Mouse (Mus musculus) hindbrain, embryonic 14.5 days (tissue): ENCODE data around the gene Extl1. TPM values are rescaled to one million over a fixed set of nuclear protein-coding genes. Genes with fewer than 3 reads are reported as not detected.

Experiments
- ATAC-seq: fragments of 200-750 bp; cut with Nextera tagmentation; 2 replicates; pipeline ENCODE4 v1.8.0; 2017; ENCODE audit warnings: moderate number of reproducible peaks, mild to moderate bottlenecking, moderate TSS enrichment, moderate library complexity; ENCODE audit not compliant: low FRiP score
- DNase-seq: peaks from one replicate; pipeline ENCODE4 v3.0.0-alpha.2; 2015; ENCODE audit warnings: low spot score
- H3K27ac ChIP-seq: fragments of 300-500 bp; sonication (generic); 2 replicates; pipeline ENCODE4 v1.5.1; 2014; ENCODE audit warnings: mild to moderate bottlenecking, moderate library complexity
- H3K27me3 ChIP-seq: fragments of 300-500 bp; sonication (generic); 2 replicates; pipeline ENCODE4 v1.6.1; 2014; ENCODE audit warnings: mild to moderate bottlenecking, low read length, mixed read lengths; ENCODE audit not compliant: control insufficient read depth, insufficient read depth
- H3K36me3 ChIP-seq: fragments of 300-500 bp; sonication (generic); replicated peaks from 2 replicates; pipeline ENCODE4 v1.6.1; 2014; ENCODE audit not compliant: control insufficient read depth, insufficient read depth
- H3K4me1 ChIP-seq: fragments of 300-500 bp; sonication (generic); replicated peaks from 2 replicates; pipeline ENCODE4 v1.6.1; 2014; ENCODE audit warnings: antibody characterized with exemption, low read length, mixed read lengths; ENCODE audit not compliant: control insufficient read depth, insufficient read depth
- H3K4me2 ChIP-seq: fragments of 300-500 bp; sonication (generic); replicated peaks from 2 replicates; pipeline ENCODE4 v1.6.1; 2014; ENCODE audit warnings: mild to moderate bottlenecking, moderate library complexity
- H3K4me3 ChIP-seq: fragments of 300-500 bp; sonication (generic); replicated peaks from 2 replicates; pipeline ENCODE4 v1.5.1; 2014; ENCODE audit warnings: mild to moderate bottlenecking, low read length
- H3K9ac ChIP-seq: fragments of 300-500 bp; sonication (generic); 2 replicates; pipeline ENCODE4 v1.6.1; 2014
- H3K9me3 ChIP-seq: fragments of 300-500 bp; sonication (generic); 2 replicates; pipeline ENCODE4 v1.6.1; 2016; ENCODE audit warnings: low read length; ENCODE audit not compliant: control insufficient read depth
- WGBS: fragments of 180-500 bp; shearing (Covaris S2); extraction: QIAGEN DNeasy Blood & Tissue Kit; methylation state at CpG from one replicate; pipeline ENCODE4 v1.1.7; 2014; 5-methylcytosine and 5-hydroxymethylcytosine counted together
- polyA plus RNA-seq: library from polyadenylated mRNA; unstranded; fragments of >200 nt; fragmentation: Nextera tagmentation; extraction: Ambion mirVana; gene quantifications from 2 replicates; pipeline ENCODE4 v1.2.1, GENCODE M21; 2014

Extl1 gene
- polyA plus RNA-seq, 1 experiment from 2014 or later, result 0.58 TPM

DNA sequence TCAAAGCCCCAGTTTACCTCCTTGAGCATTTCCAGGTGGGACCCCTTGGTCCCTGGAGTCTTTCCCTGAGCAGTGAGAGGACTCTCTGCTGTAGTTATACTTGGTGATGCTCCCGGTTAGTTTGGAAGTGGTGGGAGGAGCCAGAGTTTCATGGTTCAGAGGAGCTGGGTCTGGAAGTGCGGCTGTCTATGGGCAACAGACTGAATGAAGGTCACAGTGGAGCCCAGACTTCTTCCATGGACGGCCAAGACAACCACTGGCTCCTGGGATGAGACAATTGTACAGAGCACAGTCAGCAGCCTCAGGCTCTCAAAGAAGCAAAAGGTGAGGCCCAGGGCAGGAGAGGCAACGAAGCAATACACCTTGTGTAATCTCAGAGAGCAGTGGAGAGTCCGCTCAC lies 53.4 kb downstream of the Extl1 start:
- WGBS, result 61% methylated on average over 5 of the region's 5 CpGs
- no peak for ATAC-seq

GRCm38 (mm10) chr4:134328832-134329231 lies 54.8 kb downstream of the Extl1 start:
- H3K9me3 ChIP-seq, result no peaks in the 10 kb centered on the region
- H3K9ac ChIP-seq, result no peak overlapping the region
- no peaks in the 10 kb centered on the region for H3K36me3 ChIP-seq
- no peaks in the 10 kb centered on the region for H3K4me1 ChIP-seq
- H3K27me3 ChIP-seq, result no peaks in the 10 kb centered on the region
- 83% methylated on average over 8 of the region's 8 CpGs for WGBS
- no peak overlapping the region for H3K4me2 ChIP-seq
- DNase-seq, result no peak
- no peak overlapping the region for H3K27ac ChIP-seq
- no peak overlapping the region for H3K4me3 ChIP-seq
- ATAC-seq, result no peak

More for the DNA sequence above, 53.4 kb downstream of the Extl1 start:
- Histone ChIP-seq H3K4me2 (no peak overlapping the region), H3K9ac (no peak overlapping the region), H3K27ac (no peak overlapping the region), H3K27me3 (no peaks in the 10 kb centered on the region), H3K4me1 (no peaks in the 10 kb centered on the region), H3K36me3 (no peaks in the 10 kb centered on the region), H3K4me3 (no peak overlapping the region), H3K9me3 (no peaks in the 10 kb centered on the region)
- DNase-seq, result no peak

- Histone ChIP-seq H3K27me3 (no peaks in the 10 kb centered on the region), H3K4me3 (no peak overlapping the region), H3K9me3 (no peaks in the 10 kb centered on the region), H3K27ac (no peak overlapping the region), H3K36me3 (no peaks in the 10 kb centered on the region), H3K4me2 (no peak overlapping the region), H3K9ac (no peak overlapping the region), H3K4me1 (no peaks in the 10 kb centered on the region)
- 49% methylated on average over 8 of the region's 8 CpGs for WGBS
- no peak for DNase-seq
- ATAC-seq, result no peak
These were observed 55.5 kb downstream of the Extl1 start for GRCm38 (mm10) chr4:134328151-134328550.

DNA sequence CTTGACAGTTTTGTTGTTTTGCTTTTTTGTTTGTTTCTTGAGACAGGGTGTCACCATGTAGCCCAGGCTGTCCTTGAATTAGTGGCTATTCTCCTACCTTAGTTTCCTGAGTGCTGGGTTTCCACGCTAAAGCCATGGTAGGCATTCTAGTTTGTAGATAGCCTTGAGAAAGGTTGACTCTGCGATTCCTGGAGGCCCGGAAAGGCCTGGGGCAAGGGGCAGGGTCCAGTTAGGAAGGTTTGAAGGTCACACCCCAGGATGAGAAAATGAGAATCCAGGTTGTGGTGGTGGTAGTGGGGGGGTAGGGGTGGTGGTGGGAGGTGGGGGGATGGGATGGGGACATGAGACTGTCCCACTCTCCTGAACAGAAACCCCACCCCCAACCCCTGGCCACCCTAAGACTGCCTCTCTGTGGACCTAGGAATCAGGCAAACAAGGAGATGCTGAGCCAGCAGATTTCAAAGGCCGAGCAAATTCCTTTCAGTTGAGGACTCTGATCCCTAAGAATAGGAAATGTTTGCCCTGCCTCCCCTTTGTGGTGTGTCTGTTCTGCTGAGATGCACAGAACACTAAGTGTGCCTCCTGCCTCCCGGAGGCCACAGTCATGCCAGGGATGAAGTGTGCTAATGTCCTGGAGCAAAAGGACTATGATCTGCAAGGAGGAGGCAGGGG lies 56.7 kb downstream of the Extl1 start:
- Histone ChIP-seq H3K27me3 (no peaks in the 10 kb centered on the region), H3K27ac (no peak overlapping the region), H3K9me3 (no peaks in the 10 kb centered on the region), H3K4me3 (no peak overlapping the region), H3K4me2 (no peak overlapping the region), H3K36me3 (no peaks in the 10 kb centered on the region), H3K9ac (no peak overlapping the region), H3K4me1 (no peaks in the 10 kb centered on the region)
- ATAC-seq (no peak), DNase-seq (no peak)
- WGBS, result 58% methylated on average over 5 of the region's 5 CpGs

- Histone ChIP-seq H3K9ac (no peak overlapping the region), H3K36me3 (no peaks in the 10 kb centered on the region), H3K27ac (no peak overlapping the region), H3K4me1 (no peaks in the 10 kb centered on the region), H3K27me3 (no peaks in the 10 kb centered on the region), H3K4me3 (no peak overlapping the region), H3K4me2 (no peak overlapping the region), H3K9me3 (no peaks in the 10 kb centered on the region)
- 74% methylated on average over 5 of the region's 5 CpGs for WGBS
- DNase-seq (no peak), ATAC-seq (no peak)
These were observed 59.0 kb downstream of the Extl1 start for GRCm38 (mm10) chr4:134324655-134325054.

DNA sequence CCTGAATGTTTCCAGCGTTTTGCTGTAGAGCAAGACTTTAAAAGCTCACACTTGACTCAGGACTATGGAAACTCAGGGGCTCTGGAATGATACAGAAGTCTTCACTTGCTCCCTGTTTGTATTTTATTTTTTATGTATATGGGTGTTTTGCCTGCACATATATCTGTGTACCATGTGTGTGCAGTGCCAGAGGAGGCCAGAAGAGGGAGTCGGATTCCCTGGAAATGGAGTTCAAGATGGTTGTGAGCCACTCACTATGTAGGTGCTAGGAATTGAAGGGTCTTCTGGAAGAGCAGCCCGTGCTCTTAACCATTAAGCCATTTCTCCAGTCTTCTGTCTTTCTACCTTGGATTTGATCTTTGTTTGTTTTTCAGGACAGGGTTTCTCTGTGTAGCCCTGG lies 62.1 kb downstream of the Extl1 start:
- no peak overlapping the region for H3K4me3 ChIP-seq
- no peaks in the 10 kb centered on the region for H3K36me3 ChIP-seq
- H3K4me1 ChIP-seq, result no peaks in the 10 kb centered on the region
- H3K4me2 ChIP-seq, result no peak overlapping the region
- no peak for DNase-seq
- no peaks in the 10 kb centered on the region for H3K9me3 ChIP-seq
- H3K27me3 ChIP-seq, result no peaks in the 10 kb centered on the region
- ATAC-seq, result no peak
- no peak overlapping the region for H3K9ac ChIP-seq
- no peak overlapping the region for H3K27ac ChIP-seq
- 63% methylated on average over 3 of the region's 3 CpGs for WGBS

- DNase-seq, result no peak
- WGBS, result 77% methylated on average over 5 of the region's 5 CpGs
- no peak overlapping the region for H3K9ac ChIP-seq
These were observed 64.0 kb downstream of the Extl1 start for GRCm38 (mm10) chr4:134319674-134320073.

GRCm38 (mm10) chr4:134319074-134319473 lies 64.6 kb downstream of the Extl1 start:
- Histone ChIP-seq H3K9ac (no peak overlapping the region), H3K9me3 (no peaks in the 10 kb centered on the region), H3K27ac (no peak overlapping the region), H3K4me2 (no peak overlapping the region), H3K27me3 (no peaks in the 10 kb centered on the region), H3K36me3 (no peaks in the 10 kb centered on the region), H3K4me3 (no peak overlapping the region), H3K4me1 (no peaks in the 10 kb centered on the region)
- 93% methylated on average over 5 of the region's 5 CpGs for WGBS
- DNase-seq, result no peak
- ATAC-seq, result no peak

More at GRCm38 (mm10) chr4:134319674-134320073, 64.0 kb downstream of the Extl1 start:
- Histone ChIP-seq H3K4me2 (no peak overlapping the region), H3K4me1 (no peaks in the 10 kb centered on the region), H3K9me3 (no peaks in the 10 kb centered on the region), H3K27ac (no peak overlapping the region), H3K36me3 (no peaks in the 10 kb centered on the region), H3K27me3 (no peaks in the 10 kb centered on the region), H3K4me3 (no peak overlapping the region)
- ATAC-seq, result no peak

- Histone ChIP-seq H3K4me1 (no peaks in the 10 kb centered on the region), H3K9ac (no peak overlapping the region), H3K4me2 (no peak overlapping the region), H3K36me3 (no peaks in the 10 kb centered on the region), H3K4me3 (no peak overlapping the region), H3K27ac (no peak overlapping the region), H3K27me3 (no peaks in the 10 kb centered on the region), H3K9me3 (no peaks in the 10 kb centered on the region)
- ATAC-seq (no peak), DNase-seq (no peak)
- 57% methylated on average over 16 of the region's 16 CpGs for WGBS
These were observed 67.3 kb downstream of the Extl1 start for GRCm38 (mm10) chr4:134316390-134316789.

DNA sequence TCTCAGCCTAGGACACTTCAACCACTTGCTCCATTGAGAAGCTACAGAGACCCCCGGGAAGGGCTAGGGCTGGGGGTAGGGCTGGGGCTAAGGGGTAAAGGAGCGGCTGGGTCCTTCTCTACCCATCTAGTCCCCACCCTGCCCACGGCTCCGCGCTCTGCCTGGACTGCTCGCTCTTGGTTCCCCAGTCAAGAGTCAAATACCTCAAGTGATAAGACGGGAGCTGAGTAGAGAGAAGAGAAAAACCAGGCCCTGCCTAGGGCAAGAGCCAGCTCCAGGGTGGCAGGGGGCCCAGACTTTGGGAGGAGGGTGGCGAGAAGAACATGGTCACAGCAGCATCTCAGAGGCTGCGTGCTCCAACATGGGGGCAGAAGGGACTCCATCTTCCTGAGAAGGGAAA lies 68.2 kb downstream of the Extl1 start:
- no peak for ATAC-seq
- WGBS, result 79% methylated on average over 9 of the region's 9 CpGs
- no peaks in the 10 kb centered on the region for H3K36me3 ChIP-seq

More for the DNA sequence above, 68.2 kb downstream of the Extl1 start:
- no peaks in the 10 kb centered on the region for H3K4me1 ChIP-seq
- H3K27ac ChIP-seq, result no peak overlapping the region
- DNase-seq, result no peak
- no peaks in the 10 kb centered on the region for H3K9me3 ChIP-seq
- H3K4me2 ChIP-seq, result no peak overlapping the region
- H3K4me3 ChIP-seq, result no peak overlapping the region
- no peak overlapping the region for H3K9ac ChIP-seq
- no peaks in the 10 kb centered on the region for H3K27me3 ChIP-seq
